Mouse (Mus musculus) embryonic facial prominence, embryonic 13.5 days (tissue): Measurements from ENCODE around the gene Rplp2. TPM values are rescaled to one million over a fixed set of nuclear protein-coding genes. Genes with fewer than 3 reads are reported as not detected.

Experiments
- ATAC-seq: fragments of 200-750 bp; cut with Nextera tagmentation; 2 replicates; pipeline ENCODE4 v1.8.0; 2017; ENCODE audit warnings: low read depth; ENCODE audit not compliant: insufficient number of reproducible peaks, insufficient read depth, low FRiP score, low TSS enrichment
- H3K27ac ChIP-seq: fragments of 300-500 bp; sonication (generic); 2 replicates; pipeline ENCODE4 v1.5.1; 2015; ENCODE audit warnings: moderate library complexity, mild to moderate bottlenecking, inconsistent platforms
- H3K27me3 ChIP-seq: fragments of 300-500 bp; sonication (generic); 2 replicates; pipeline ENCODE4 v1.6.1; 2015; ENCODE audit warnings: mild to moderate bottlenecking, inconsistent platforms
- H3K36me3 ChIP-seq: fragments of 300-500 bp; sonication (generic); 2 replicates; pipeline ENCODE4 v1.6.1; 2015; ENCODE audit warnings: mild to moderate bottlenecking, inconsistent platforms
- H3K4me1 ChIP-seq: fragments of 300-500 bp; sonication (generic); 2 replicates; pipeline ENCODE4 v1.6.1; 2015; ENCODE audit warnings: inconsistent platforms
- H3K4me2 ChIP-seq: fragments of 300-500 bp; sonication (generic); 2 replicates; pipeline ENCODE4 v1.6.1; 2015; ENCODE audit warnings: moderate library complexity, mild to moderate bottlenecking, inconsistent platforms
- H3K4me3 ChIP-seq: fragments of 300-500 bp; sonication (generic); 2 replicates; pipeline ENCODE4 v1.5.1; 2015; ENCODE audit warnings: mild to moderate bottlenecking, inconsistent platforms
- H3K9ac ChIP-seq: fragments of 300-500 bp; sonication (generic); 2 replicates; pipeline ENCODE4 v1.6.1; 2015; ENCODE audit warnings: mild to moderate bottlenecking, inconsistent platforms
- H3K9me3 ChIP-seq: fragments of 300-500 bp; sonication (generic); 2 replicates; pipeline ENCODE4 v1.6.1; 2016; ENCODE audit warnings: inconsistent platforms
- WGBS: fragments of 180-500 bp; shearing (Covaris S2); methylation state at CpG from one replicate; pipeline ENCODE4 v1.1.7; 2015; ENCODE audit warnings: mixed read lengths; 5-methylcytosine and 5-hydroxymethylcytosine counted together
- polyA plus RNA-seq: library from polyadenylated mRNA; unstranded; fragments of >200 nt; fragmentation: Nextera tagmentation; extraction: Ambion mirVana; gene quantifications from 2 replicates; pipeline ENCODE4 v1.2.1, GENCODE M21; 2015

Rplp2 gene
- polyA plus RNA-seq, 1 experiment from 2014 or later = 1,500 TPM

DNA sequence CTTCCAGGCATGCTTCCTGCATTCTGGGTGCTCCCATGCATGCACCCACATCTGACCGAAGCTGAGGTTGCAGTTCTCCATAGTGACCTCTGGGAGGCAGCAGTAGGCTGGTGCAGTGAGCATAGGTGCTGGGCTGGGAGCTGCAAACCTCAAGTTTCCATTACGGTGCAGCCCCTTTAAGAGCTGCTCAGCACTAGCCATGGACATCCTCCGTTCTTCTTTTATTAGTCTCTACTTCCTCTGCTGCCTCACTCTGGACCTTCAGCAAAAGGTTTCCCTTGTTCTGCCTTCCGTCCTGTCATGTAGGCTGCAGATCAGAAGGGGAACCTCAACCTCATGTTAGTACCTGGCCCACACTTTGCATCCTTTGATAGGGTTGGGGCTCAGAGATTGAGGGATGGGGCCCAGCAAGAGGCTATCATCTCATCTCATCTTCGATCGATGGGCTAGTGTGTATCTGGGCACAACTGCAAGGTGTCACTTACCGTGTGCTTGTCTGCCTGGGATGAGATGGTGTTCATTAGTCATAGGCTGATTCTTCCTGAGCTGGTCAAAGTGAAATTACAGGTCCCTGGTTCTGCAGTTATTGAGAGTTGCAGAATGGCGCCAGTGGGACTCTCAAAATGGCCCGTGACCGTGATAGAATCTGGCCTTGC is 33.8 kb downstream of the Rplp2 start:
- H3K27me3 ChIP-seq = peaks cover 40% of the 10 kb centered on the region
- H3K4me2 ChIP-seq = peak overlapping the region; percentile 99
- H3K4me1 ChIP-seq = peaks cover 47% of the 10 kb centered on the region
- H3K9me3 ChIP-seq = no peaks in the 10 kb centered on the region
- peak overlapping the region; percentile 59 for H3K4me3 ChIP-seq
- 0 out of 2 replicates have a peak, but pooled peaks have one; percentile 21 for ATAC-seq
- no peak overlapping the region for H3K27ac ChIP-seq
- H3K9ac ChIP-seq = 0 out of 2 replicates have a peak overlapping the region, but pooled peaks have one; percentile 70
- no peaks in the 10 kb centered on the region for H3K36me3 ChIP-seq
- WGBS = 9% methylated on average over 10 of the region's 10 CpGs

DNA sequence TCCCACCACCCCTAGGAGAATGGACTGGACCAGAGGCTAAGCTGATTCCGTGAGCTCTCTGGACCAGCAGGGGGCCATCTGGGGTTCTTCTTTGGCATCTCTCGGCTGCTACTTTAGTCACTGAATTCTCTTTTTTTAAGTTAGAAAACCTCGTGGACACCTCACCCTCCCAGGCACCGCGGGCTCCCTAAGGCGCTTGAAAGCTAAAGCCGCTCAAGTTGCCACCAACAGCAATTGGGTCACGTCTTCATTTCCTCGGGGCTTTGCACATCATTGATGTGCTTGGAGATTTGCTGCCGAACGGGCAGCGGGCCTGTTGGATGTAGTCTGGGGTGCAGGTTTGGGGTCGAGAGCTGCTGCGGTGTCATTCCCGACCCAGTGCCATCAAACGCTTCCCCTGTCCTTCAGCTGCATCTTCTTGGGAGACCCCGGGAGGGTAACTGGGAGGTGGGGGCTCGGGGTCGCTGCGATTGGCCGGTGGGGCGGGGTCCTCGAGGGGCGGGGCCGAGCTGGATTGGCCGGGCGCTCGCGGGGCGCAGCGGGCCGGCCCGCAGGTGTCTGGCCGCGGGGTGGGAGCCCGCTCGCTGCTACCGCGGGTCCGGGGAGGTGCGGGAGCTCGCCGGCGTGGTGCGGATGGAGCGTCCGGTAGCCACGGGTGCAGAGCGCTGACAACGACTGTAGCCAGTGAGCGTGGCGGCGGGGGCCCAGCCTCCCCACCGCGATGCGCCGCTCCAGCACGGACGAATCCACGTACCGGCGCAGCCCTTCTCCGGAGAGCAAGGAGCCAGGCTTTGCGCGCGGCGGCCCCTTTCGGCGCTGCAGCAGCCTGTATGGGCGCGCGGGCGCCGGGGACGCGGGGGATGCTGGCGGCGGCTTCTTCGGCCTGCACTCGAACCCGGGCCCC is 34.6 kb downstream of the Rplp2 start:
- Histone ChIP-seq H3K4me2 (peak overlapping the region; percentile 99), H3K36me3 (no peaks in the 10 kb centered on the region), H3K4me3 (peak overlapping the region; percentile 59), H3K4me1 (peaks cover 39% of the 10 kb centered on the region), H3K27ac (no peak overlapping the region), H3K9ac (peak overlapping the region; percentile 70), H3K27me3 (peaks cover 40% of the 10 kb centered on the region), H3K9me3 (no peaks in the 10 kb centered on the region)
- ATAC-seq = no peak
- under 1% methylated on average over 81 of the region's 81 CpGs for WGBS

DNA sequence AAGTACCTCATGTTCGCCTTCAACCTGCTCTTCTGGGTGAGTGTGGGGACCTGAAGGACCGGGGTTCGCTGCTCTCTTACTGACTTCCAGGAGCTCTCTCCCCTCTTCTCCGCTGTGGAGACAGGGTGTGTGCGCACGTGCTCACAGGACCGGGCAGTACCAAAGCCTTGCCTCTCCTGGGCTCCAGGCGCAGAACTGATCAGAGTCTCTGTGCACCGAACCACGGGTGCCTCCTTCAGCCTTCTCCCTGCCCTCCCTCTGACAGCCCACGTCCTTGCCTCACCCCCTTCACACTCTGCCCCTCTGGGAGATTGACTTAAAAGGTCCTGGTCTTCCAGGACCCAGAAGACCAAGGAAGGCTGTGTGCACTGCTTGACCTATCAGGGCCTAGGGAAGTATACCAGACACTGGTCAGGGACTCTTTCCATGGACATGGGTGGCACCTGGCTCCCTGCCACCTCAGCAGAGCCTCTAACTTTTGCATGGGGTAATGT is 35.4 kb downstream of the Rplp2 start:
- Histone ChIP-seq H3K27me3 (peaks cover 40% of the 10 kb centered on the region), H3K4me1 (peaks cover 31% of the 10 kb centered on the region), H3K36me3 (no peaks in the 10 kb centered on the region), H3K9me3 (no peaks in the 10 kb centered on the region), H3K4me2 (peak overlapping the region; percentile 99), H3K27ac (no peak overlapping the region), H3K9ac (peak overlapping the region; percentile 70), H3K4me3 (peak overlapping the region; percentile 59)
- ATAC-seq = no peak
- WGBS = 9% methylated on average over 11 of the region's 11 CpGs

GRCm38 (mm10) chr7:141483114-141483653 is 36.0 kb downstream of the Rplp2 start:
- Histone ChIP-seq H3K4me3 (no peak overlapping the region), H3K4me2 (peak overlapping the region; percentile 99; the same call in 1 of the 2 replicates), H3K9me3 (no peaks in the 10 kb centered on the region), H3K36me3 (no peaks in the 10 kb centered on the region), H3K4me1 (peaks cover 25% of the 10 kb centered on the region), H3K27ac (no peak overlapping the region), H3K9ac (0 out of 2 replicates have a peak overlapping the region, but pooled peaks have one; percentile 16), H3K27me3 (peaks cover 40% of the 10 kb centered on the region)
- WGBS = 72% methylated on average over 6 of the region's 6 CpGs
- ATAC-seq = no peak

GRCm38 (mm10) chr7:141484186-141485120 is 37.3 kb downstream of the Rplp2 start:
- Histone ChIP-seq H3K9me3 (no peaks in the 10 kb centered on the region), H3K27ac (no peak overlapping the region), H3K9ac (no peak overlapping the region), H3K27me3 (peaks cover 40% of the 10 kb centered on the region), H3K4me3 (no peak overlapping the region), H3K4me2 (no peak overlapping the region), H3K36me3 (no peaks in the 10 kb centered on the region), H3K4me1 (peaks cover 22% of the 10 kb centered on the region)
- whole genome bisulfite sequencing = 66% methylated on average over 5 of the region's 5 CpGs
- no peak for ATAC-seq

- WGBS = 62% methylated on average over 2 of the region's 2 CpGs
- no peak overlapping the region for H3K4me2 ChIP-seq
- no peak overlapping the region for H3K9ac ChIP-seq
- no peaks in the 10 kb centered on the region for H3K9me3 ChIP-seq
- H3K27me3 ChIP-seq = peaks cover 40% of the 10 kb centered on the region
- no peaks in the 10 kb centered on the region for H3K36me3 ChIP-seq
- H3K4me3 ChIP-seq = no peak overlapping the region
- H3K4me1 ChIP-seq = peaks cover 22% of the 10 kb centered on the region
- H3K27ac ChIP-seq = no peak overlapping the region
- ATAC-seq = no peak
Measured at GRCm38 (mm10) chr7:141485186-141485585, 38.0 kb downstream of the Rplp2 start.

DNA sequence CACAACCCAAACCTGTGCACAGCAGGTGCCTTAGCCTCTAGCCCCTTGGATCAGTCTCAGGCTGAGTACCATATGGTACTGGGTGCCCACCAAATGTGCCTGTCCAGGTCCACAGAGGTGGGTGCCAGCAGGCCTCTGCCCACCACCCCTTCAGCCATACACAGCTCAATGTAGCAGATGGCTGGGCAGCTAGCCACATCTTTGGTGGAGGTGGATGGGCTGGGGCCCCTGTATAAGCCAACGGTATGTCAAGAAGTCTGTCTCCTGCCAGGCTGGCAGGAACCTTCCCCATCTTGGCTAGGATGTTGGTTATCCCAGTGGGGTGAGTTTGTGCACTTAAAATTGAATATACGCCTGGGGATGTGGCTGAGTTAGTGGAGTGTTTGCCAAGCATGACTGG is 38.4 kb downstream of the Rplp2 start:
- WGBS = 91% methylated on average over 2 of the region's 2 CpGs
- Histone ChIP-seq H3K27ac (no peak overlapping the region), H3K9ac (no peak overlapping the region), H3K9me3 (no peaks in the 10 kb centered on the region), H3K4me2 (no peak overlapping the region), H3K36me3 (no peaks in the 10 kb centered on the region), H3K4me3 (no peak overlapping the region), H3K4me1 (peaks cover 22% of the 10 kb centered on the region), H3K27me3 (peaks cover 40% of the 10 kb centered on the region)
- ATAC-seq = no peak

DNA sequence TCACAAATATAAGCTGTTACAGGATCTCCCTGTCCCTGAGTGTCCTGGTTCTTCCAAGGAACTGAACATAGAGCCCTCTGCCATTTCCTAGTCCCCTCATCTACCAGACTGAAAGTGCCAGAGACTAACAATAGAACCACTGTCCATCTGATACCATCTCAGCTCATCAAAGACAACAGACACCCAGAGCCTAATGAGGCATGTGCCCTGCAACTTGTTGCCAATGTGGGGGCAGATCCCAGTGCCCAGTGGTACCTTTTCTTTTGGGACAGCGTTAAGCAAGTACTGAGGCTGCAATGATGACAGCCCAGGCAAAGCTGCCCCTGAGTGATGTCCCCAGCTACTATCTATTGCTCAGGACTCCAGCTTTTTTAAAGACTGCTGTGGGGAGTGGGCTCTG is 39.1 kb downstream of the Rplp2 start:
- Histone ChIP-seq H3K27ac (no peak overlapping the region), H3K4me2 (no peak overlapping the region), H3K36me3 (no peaks in the 10 kb centered on the region), H3K4me3 (no peak overlapping the region), H3K9ac (no peak overlapping the region), H3K9me3 (no peaks in the 10 kb centered on the region), H3K27me3 (peaks cover 35% of the 10 kb centered on the region), H3K4me1 (peaks cover 16% of the 10 kb centered on the region)
- ATAC-seq = no peak
- WGBS = 83% methylated on average over 1 of the region's 1 CpGs

DNA sequence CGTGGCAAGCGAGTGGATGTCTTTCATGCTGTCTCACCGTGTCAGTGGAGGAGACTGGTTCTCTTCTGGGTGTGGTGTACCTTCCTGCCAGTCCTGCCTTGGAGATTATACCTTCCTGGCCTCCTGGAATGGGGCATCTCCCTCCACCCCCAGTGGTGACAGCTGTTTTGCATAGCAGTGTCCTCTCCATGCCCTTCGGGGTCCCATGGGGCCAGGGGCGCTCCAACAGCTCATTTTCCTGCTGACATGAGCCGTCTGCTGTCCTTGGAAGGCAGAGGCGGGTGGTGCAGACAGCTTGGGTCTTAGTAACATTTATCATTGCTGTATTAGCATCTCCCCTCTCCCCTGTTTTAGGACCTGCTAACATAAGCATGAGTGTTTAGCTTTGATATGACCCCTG is 40.0 kb downstream of the Rplp2 start:
- 0 out of 2 replicates have a peak overlapping the region, but pooled peaks have one; percentile 32 for H3K9ac ChIP-seq
- H3K9me3 ChIP-seq = no peaks in the 10 kb centered on the region
- no peak for ATAC-seq
- 73% methylated on average over 7 of the region's 7 CpGs for WGBS
- no peak overlapping the region for H3K27ac ChIP-seq
- H3K4me2 ChIP-seq = no peak overlapping the region
- H3K4me3 ChIP-seq = no peak overlapping the region
- peaks cover 26% of the 10 kb centered on the region for H3K27me3 ChIP-seq
- peaks cover 8% of the 10 kb centered on the region for H3K36me3 ChIP-seq
- H3K4me1 ChIP-seq = peaks cover 7% of the 10 kb centered on the region

- Histone ChIP-seq H3K27me3 (no peaks in the 10 kb centered on the region), H3K36me3 (peaks cover 30% of the 10 kb centered on the region), H3K27ac (no peak overlapping the region), H3K4me3 (no peak overlapping the region), H3K4me2 (no peak overlapping the region), H3K9me3 (no peaks in the 10 kb centered on the region), H3K9ac (no peak overlapping the region), H3K4me1 (no peaks in the 10 kb centered on the region)
- ATAC-seq = no peak
- 81% methylated on average over 2 of the region's 2 CpGs for WGBS
Measured at GRCm38 (mm10) chr7:141491151-141491550, 44.0 kb downstream of the Rplp2 start.

GRCm38 (mm10) chr7:141492738-141493137 is 45.6 kb downstream of the Rplp2 start:
- Histone ChIP-seq H3K9me3 (no peaks in the 10 kb centered on the region), H3K4me1 (no peaks in the 10 kb centered on the region), H3K27ac (no peak overlapping the region; the same call in 1 of the 2 replicates), H3K4me2 (no peak overlapping the region), H3K27me3 (no peaks in the 10 kb centered on the region), H3K4me3 (no peak overlapping the region), H3K9ac (no peak overlapping the region), H3K36me3 (peaks cover 42% of the 10 kb centered on the region)
- ATAC-seq = no peak
- 89% methylated on average over 5 of the region's 5 CpGs for WGBS
